Mouse (Mus musculus) cortical plate, adult 2 months (tissue): ENCODE data around the gene Exoc2.

Source experiments
- CTCF ChIP-seq: fragments of 200-500 bp; IDR thresholded peaks from 2 replicates; pipeline ENCODE4 v1.5.1; 2011; ENCODE audit warnings: mild to moderate bottlenecking, control low read depth, low read length; ENCODE audit not compliant: insufficient read depth; ENCODE audit errors: extremely low read depth
- POLR2A ChIP-seq: fragments of 200-500 bp; IDR thresholded peaks from 2 replicates; pipeline ENCODE4 v1.6.1; 2011; ENCODE audit warnings: mild to moderate bottlenecking, low read length, control low read depth; ENCODE audit not compliant: insufficient read depth; ENCODE audit errors: extremely low read depth

GRCm38 (mm10) chr13:30787556-30787955 lies 186.3 kb downstream of the Exoc2 start:
- no peak for TF ChIP-seq CTCF
- no peak for TF ChIP-seq POLR2A
